Mouse (Mus musculus): Measurements from ENCODE around the gene Rpl39.
A peak's percentile ranks its signal among the peaks of the same experiment; 100 is the strongest.

Rpl39 gene

GRCm38 (mm10) chrX:37067299-37067698 lies 17.9 kb downstream of the Rpl39 start:
- no peak for DNase-seq (ENCODE audit: low spot score in 2 of 2)

DNA sequence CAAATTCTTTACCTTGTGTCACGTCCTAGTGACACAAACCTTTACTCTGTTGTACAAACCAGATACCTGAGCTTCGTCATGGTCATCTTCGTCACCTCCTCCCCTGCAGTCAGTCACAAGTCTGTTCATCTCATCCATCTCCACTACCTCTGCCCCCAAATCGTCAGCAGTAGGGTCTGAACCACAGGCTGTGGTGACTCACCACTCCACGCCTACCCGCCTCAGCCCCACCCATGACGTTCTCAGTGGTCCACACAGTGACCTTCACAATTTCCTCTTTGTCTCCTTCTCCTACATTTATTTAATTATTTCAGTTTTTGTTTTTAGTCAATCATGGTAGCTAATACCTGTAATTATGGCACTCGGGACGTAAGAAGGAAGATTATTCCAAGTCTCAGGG lies 21.3 kb downstream of the Rpl39 start:
- no peak for DNase-seq (ENCODE audit: low spot score in 2 of 2)

DNA sequence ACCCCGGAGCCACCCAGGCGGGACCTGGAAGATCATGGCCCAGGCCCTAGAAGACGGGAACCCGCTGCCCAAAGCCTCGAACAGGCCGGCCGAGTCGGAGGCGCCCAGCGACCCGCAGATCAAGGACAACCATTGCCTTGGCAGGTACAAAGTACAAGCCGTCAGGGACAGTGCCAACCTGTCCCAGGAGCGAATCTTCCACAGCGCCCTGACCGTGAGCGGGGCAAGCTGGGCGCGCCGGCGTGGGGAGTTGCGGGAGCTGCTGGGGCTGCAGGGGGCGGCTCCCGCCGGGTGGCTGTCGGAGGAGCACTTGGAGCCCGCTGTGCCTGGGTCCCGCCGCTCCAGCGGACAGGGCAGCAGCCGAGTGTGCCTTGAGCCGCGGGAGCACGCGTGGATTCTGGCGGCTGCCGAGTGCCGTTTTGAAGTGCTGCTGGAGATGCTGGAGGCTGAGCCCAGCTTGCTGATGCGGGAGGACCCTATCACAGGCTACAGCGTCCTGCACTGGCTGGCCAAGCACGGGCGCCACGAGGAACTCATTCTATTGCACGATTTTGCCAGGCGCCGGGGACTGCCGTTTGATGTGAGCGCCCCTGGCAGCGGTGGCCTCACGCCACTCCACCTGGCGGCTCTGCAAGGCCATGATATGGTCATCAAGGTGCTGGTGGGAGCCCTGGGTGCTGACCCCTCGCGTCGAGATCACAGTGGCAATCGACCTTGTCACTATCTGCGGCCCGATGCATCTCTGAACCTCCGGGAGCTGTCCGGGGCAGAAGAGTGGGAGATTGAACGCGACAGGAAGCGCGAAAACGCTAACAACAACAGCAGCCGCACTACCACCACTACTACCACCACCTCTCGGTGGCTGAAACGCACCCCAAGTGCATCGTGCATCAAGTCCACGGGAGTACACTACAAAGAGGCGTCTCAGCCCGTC lies 36.0 kb downstream of the Rpl39 start:
- no peak for DNase-seq (ENCODE audit: low spot score in 2 of 2)

DNA sequence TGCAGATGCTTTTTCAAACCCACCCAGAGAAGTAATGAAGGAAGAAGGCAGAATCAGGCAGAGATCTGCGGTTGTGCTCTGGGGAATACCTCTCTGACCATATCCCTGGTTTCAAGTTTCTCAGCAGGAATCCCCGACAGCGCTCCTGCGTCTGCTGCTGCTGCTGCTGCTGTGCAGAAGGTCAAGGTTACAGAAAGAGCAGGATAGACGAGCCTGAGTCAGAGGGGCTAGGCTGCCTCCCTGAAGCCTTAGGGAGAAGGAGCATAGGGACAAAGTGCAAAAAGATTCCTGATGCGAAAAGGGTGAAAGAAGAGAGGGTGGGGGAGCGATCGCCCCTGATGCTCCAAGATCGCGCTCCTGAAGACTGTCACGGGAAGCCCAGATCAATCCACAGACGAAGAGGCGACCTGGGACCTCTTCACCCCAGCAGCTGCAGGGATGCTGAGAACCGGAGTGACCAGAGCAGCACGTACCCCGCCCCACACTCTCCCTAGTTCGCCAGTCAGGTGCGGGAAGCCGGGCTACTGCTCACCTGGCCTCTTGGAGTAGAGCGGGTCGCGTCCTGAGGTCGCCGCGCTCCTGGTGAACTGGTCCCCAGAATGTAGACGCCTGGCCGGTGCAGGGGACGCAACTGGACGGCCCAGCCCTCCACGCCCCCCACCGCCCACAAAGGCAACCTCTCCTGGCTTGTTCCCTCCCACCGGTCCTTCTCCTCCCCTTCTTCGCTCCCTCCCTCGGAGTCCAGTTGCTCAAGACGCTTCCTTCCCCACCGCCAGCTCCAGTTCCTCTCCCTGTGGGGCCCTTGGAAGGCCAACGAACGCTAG lies 36.9 kb downstream of the Rpl39 start, which contains the start of gene Sowahd:
Gene Sowahd (plus strand): TSS at position 780 of the 824 bp plus-strand sequence.
- DNase-seq (ENCODE audit: low spot score in 2 of 2): no peak

GRCm38 (mm10) chrX:37042726-37043125 lies 42.5 kb downstream of the Rpl39 start:
- DNase-seq (ENCODE audit: low spot score in 2 of 2): peak in 1 of 2 experiments; percentile 12
